Mouse (Mus musculus): ENCODE results near the gene Atp11b. TPM values are rescaled to one million over a fixed set of nuclear protein-coding genes. Genes with fewer than 3 reads are reported as not detected.

The Atp11b gene
- polyA plus RNA-seq (2017; shearing (Covaris generic)): 227 TPM

GRCm38 (mm10) chr3:35753825-35754767 lies at the start of gene Atp11b:
Gene Atp11b, plus strand, starts transcription at chr3:35754106.

Other genes with a start within 250 kb of the Atp11b start
- gene Dcun1d1, start 183.3 kb downstream of the Atp11b start, polyA plus RNA-seq (2017; shearing (Covaris generic)): 58.9 TPM
- 25.5 TPM for gene Mccc1, start 246.6 kb downstream of the Atp11b start, polyA plus RNA-seq (2017; shearing (Covaris generic))